Mouse (Mus musculus): ENCODE data around the gene Sall1.

The Sall1 gene

DNA sequence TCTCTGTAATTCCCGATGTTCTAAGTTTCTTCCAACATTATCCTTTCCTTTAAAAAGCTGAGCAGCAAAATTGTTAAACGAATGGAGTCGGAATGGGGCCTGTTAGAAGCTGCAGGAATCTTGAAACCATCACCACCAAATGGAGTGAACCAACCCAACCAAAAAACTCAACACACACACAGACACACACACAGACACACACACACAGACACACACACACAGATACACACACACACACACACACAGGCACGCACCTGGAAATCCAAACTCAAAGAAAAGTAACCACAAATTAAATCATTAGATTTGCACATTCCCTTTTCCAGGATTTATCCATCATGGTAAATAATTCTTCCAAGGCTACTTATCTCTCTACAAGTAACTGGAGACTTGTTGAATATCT, 5.0 kb downstream of the Sall1 start:
- no peak for DNase-seq (ENCODE audit: low spot score in 2 of 2)

GRCm38 (mm10) chr8:89037536-89038236, 6.3 kb downstream of the Sall1 start:
- DNase-seq (ENCODE audit: low spot score in 2 of 2) = no peak

DNA sequence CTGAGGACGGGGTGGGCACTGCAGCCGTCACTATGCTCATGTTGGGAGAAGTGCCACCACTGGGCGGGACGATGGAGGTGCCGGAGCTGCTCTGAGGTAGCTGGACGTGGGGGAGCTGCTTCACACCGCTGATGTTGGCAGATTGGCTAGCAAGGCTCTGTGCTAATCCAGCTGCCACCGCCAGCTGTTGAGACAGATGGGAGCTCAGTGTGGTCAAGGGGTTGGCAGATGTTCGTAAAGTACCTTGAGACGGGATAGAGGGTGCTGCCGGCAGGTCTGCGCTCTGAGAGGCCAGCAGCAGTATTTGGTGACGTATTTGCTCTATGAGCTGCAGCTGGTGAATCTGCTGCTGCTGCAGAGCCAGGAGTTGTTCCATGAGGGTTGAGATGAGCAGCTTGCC, 11.6 kb downstream of the Sall1 start:
- no peak for DNase-seq (ENCODE audit: low spot score in 2 of 2)

DNA sequence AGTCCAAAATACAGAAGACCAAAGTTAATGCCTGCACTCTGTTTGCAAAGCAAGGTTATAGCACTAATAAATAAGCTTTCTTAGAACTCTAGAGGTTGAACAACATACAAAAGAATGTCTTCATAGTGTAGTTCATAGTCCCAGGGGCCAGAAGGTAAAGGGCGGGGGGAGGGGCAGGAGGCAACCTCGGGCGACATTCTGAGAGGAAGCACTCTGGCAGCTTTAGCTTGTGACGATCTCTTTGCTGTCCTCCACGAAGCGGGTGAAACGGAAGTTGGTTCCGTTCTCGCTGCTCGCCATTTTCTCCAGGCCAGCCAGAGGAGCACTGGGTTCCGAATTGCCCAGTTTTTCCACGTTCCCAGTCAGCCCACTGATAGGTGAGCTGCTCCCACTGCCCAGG, 15.8 kb downstream of the Sall1 start:
- no peak for DNase-seq (ENCODE audit: low spot score in 2 of 2)

DNA sequence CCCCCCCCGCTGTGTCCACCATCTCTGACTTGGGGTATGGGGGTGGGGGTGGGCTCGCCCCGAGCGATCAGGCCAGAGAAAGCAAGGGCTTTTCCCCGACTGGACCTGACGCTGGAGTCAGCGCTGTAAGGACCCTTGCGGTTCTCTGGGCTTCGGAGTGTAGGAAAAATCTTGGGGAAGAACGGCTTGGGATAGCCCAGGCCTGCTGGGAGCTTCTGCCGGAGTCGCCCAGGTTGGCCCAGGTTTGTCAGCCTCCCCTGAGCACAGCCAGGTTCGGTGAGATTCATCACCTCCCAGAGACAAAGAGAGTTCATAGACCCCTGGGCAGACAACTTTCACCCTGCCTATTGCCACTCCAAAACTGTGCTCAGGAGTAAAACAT, 17.8 kb downstream of the Sall1 start:
- DNase-seq (ENCODE audit: low spot score in 2 of 2) = no peak

- DNase-seq (ENCODE audit: low spot score in 2 of 2) = no peak
Observed at GRCm38 (mm10) chr8:89025281-89026138, 18.5 kb downstream of the Sall1 start.

DNA sequence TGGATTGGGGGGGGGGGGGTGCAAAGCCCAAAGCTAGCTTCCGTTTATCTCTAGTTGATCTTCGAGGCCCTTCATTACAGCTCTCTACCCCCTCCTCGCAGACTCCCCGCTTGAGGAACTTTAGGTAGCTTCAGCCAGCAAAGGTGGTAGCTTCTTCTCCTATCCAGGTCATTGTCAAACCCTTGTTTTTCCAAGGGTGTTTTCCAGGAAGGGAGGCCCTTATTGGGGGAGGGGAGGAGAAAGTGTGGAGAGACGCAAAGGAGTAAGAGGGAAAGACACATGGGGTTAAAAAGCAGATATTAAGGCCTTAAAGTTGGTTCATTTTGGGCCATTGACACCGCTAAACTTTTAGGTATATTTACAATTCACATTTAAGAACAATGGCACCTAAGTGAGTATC, 19.2 kb downstream of the Sall1 start:
- DNase-seq (ENCODE audit: low spot score in 2 of 2) = no peak

DNA sequence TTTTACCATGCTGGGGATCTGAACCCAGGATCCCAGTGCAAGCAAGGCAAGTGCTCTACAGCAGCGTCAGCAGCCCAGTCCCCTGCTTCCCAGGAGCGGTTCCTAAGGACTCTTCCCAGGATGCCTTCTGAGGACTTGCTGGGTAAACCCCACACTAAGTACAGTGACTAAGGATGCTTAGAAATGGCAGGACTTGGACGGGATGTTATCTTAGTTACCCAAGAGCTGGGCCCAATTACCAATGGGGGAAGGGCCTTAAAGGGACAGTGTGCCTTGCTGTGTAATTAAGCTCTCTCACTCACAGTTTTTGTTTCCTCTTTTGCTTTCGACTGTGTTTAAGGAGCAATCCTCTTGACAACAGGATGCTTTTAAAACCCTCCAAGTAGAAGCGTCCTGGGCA, 22.8 kb downstream of the Sall1 start:
- no peak for DNase-seq (ENCODE audit: low spot score in 2 of 2)

DNA sequence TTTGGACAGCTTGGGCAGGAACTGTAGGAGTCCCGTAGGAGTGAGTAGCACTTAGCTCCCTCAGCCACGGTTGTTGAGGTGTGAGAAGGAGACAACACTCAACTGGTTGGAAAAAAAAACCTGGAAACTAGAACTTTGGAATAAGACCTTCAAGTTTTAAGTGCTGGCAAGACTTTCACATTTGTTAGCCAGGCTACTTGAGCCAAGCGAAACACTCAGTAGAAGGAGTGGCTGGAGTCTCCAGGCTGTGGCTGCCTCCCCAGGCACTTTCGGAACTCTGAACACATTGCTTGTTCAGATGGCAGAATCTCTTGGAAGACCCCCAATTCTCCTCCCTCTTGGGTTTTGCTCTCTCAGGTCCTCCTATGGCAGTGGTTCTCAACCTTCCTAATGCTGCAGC, 26.1 kb downstream of the Sall1 start:
- no peak for DNase-seq (ENCODE audit: low spot score in 2 of 2)

DNA sequence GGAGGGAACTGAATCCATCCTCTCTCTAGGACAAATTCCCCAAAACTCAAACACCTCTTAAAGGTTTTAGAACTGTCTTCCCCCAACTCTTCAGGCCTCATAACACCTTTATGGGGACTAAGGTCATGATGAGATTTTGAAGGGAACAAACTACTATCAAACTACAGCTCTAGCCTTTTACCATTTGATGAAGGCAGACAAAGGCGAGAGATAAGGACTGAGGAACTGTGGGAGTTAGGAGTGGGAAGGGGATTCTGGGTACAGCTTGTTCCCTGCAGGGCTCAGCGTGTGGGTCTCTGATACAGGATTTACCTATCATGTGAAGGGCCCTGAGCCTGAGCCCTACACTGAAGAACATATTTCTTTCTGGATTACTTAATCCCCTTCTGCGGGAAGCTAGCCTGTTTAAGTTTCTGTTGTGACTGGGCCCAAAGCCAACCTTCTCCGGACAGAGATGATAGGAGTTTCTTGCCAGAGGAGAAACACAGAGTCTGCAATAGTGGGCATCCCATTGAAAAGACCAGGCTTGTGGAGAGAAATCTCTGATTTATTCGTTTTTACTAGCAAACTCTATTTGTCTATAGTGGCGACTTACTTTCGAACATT, 27.4 kb downstream of the Sall1 start:
- no peak for DNase-seq (ENCODE audit: low spot score in 2 of 2)

DNA sequence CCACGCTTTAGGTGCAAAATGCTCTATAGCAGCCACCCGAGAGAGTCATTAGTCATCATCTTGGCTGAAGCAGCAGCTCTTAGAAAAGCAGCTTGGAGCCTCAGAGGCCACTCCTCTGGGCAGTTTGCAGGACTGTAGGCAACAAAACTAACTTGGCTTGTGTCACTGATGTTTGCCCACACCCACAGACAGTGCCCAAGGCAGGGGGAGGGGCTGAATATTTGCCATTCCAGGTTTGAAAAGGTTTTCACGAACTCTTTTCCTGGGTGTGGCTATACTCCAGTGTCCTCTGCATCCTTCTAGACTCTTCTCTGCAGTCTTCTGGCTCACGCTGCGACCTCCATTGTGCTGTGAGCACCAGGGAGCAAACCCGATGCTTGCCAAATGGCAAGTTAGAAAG, 28.4 kb downstream of the Sall1 start:
- no peak for DNase-seq (ENCODE audit: low spot score in 2 of 2)

GRCm38 (mm10) chr8:89012853-89013534, 31.0 kb downstream of the Sall1 start:
- no peak for DNase-seq (ENCODE audit: low spot score in 2 of 2)

- DNase-seq (ENCODE audit: low spot score in 2 of 2) = no peak
Observed at GRCm38 (mm10) chr8:89012024-89012712, 31.8 kb downstream of the Sall1 start.

DNA sequence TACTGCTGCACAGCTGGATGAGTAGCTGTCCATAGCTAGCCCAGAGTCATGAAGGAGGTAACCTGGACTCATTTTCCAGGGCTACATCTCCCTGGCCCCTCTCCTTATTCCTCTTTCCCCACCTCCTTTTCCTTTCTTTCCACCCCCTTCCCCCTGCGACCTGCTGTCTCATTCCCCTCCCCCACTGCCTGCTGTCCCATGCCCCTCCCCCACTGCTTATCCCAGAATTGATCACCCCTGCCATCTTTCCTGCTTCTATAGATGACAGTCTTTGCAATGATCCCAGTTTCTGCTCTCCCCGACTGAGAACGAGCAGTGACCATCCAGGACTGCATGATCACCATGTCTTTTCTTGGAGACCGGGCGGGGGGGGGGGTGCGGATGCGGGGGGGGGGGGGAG, 35.2 kb downstream of the Sall1 start:
- no peak for DNase-seq (ENCODE audit: low spot score in 2 of 2)

- no peak for DNase-seq (ENCODE audit: low spot score in 2 of 2)
Observed at GRCm38 (mm10) chr8:89007114-89007513, 36.8 kb downstream of the Sall1 start.

DNA sequence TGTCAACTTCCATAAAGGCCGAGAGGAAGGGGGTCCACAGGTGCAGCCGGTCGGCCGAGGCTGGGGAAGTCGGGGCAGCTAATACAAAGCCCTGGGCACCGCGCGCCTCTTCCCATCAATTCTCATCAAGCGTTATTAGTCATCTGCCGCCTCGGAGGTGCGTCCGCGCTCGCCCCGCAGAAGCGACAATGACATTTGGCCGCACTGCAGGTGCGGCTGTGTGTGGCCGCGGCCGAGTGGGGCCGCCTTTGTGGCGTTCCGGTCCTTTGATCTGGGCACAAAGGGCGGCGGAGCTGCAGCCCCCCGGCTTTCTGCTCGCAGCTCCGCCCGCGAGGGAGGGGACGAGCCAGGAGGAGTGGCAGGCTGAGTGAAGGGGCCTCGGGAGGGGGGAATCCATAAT, 37.5 kb downstream of the Sall1 start:
- DNase-seq (ENCODE audit: low spot score in 2 of 2) = no peak

DNA sequence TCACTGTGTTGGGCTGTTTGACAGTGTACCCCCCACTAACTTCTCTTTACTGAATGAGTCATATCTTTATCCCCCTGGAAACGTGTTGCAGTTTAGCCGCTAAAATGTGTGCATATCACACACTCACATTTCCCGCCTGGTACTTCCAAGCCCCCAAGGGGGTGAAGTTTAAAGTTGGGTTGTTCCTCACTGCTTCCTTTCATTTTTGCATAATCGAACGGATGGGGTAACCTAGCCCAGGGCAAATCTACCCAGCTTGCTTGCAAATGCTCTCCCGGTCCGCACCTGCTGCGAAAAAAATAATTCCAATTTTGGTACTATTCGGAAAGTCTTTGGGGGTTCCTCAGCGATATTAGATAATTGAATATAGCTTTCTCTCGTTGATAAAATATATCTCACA, 38.2 kb downstream of the Sall1 start:
- DNase-seq (ENCODE audit: low spot score in 2 of 2) = no peak

DNA sequence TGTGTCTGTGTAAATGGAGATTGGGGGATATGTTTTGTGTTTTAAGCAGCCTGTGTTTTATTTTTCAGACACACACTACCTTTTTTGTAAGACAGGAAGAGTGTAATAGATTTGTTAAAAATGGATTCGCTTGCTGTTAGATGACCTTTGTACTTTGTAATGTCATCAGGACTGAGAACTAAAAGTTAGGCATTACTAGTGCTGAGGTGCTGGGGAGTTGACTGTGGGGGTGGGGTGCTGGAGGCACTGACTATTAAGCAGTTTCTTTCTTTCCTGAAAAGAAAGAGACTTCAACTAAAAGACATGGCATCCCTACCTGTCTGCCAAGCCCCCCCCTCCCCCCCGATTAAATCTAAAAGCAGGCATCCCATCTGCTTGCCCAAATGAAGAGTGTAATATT, 39.9 kb downstream of the Sall1 start:
- DNase-seq (ENCODE audit: low spot score in 2 of 2) = no peak

DNA sequence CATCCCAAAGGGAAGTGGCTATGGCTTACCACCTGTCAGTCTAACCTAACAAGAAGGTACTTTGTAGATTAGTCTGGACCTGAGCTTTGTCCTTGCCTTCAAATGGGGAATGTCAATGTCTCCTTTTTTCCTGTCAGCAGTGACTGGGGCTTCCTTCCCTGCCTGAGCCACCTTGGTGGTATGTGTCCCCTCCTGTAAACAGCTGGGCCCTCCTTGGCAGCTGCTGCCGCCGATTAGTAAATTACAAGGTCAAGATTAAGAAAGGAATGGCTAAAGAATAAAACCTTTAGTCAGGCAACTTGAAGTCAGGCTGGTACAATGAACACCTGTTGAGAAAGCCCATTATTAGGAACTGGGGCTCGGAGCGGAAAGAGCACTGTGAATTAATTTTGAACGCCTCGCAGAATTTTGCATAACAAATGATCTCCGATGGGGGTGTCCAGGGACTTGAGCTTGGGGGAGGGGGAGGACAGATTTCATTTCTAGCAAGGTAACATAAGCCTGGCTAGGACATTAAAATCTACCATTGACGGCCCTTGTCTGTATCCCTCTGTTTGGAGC, 40.5 kb downstream of the Sall1 start:
- no peak for DNase-seq (ENCODE audit: low spot score in 2 of 2)

- no peak for DNase-seq (ENCODE audit: low spot score in 2 of 2)
Observed at GRCm38 (mm10) chr8:89002128-89002527, 41.8 kb downstream of the Sall1 start.

DNA sequence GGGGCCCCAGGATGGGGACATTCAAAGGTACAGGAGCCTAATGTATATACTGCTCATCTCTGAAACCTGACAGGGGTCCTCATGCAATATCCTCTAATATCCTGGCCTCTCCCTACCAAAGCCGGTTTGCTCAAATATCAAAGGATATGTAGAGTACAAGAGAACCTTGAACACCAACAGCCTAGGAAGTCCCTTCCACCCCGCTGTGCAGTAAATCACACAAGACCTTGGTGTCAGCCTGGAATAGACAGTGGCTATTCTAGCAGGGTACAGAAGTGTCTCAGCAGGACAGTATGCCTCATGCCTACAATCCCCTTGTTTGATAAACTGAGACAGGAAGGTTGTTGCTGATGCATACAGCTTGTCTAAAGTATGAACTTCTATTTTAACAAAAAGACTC, 46.7 kb downstream of the Sall1 start:
- DNase-seq (ENCODE audit: low spot score in 2 of 2) = no peak
